Comparison of ENCODE assay signal across 11 mouse cellular contexts in the genomic region with DNA sequence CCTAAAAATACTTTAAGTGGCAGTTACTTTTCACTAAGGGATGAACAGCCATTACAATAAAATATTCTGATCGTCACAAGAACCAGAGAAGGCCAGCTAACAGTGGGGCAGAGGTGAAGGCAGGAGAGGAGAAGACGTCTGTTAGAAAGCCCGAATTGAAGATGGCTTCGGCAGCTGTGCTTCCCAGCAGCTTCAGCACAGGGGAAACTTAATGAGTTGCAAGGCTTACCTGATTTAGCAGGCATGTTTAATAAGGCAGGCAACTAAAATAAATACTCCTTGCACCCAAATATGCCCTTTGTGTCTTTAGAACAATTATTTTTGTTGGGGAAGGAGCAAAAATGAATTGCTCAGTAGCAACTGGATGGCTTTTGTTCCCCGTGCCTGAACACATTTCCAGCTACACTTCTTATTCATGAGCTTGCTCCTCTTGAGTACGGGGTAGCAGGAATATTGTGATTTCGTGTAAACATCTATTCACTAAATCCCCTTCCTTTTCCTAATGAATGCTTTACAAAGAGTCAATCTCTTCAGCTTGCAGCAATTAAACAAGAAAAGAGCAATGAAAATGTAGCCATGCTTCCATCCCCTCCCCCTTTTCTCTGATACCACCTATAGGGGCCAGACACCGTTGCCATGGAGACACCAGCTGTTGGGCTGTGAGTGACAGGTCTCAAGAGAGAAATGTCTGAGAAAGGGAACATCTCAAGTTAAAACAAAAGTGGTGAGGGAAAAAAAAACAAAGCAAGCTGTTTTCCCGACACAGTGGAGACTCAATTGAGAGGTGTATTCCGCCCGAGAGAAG.
DNase-seq lines count a peak whose midpoint lies in the region; ATAC-seq and TF ChIP-seq lines count a peak whose summit lies in the region.
"Had no signal": no experiment of that assay in that cellular context is flagged by ENCODE, and none has a peak within 500 bp of the region (broad histone marks: within the 10 kb centered on the region; RNA-seq: fewer than 3 reads in every experiment).

No protein-coding gene starts in this region.

- H3K9ac ChIP-seq in hindbrain, embryonic 16.5 days (ENCODE audit: low read depth, low read length), result peak overlapping the region; percentile 28; the same call in 1 of the 2 replicates
- H3K9ac ChIP-seq in neural tube, embryonic 11.5 days (ENCODE audit: low read length), result 0 out of 2 replicates have a peak overlapping the region, but pooled peaks have one; percentile 16

- TF ChIP-seq CTCF in kidney, adult 2 months (conservative IDR thresholded peaks at IDR 0.05; ENCODE audit: insufficient read depth, insufficient read length, low read depth, low read length), result no peak

- peak overlapping the region; percentile 49 for H3K4me2 ChIP-seq in hindbrain, embryonic 16.5 days (ENCODE audit: low read length)
- H3K4me2 ChIP-seq in neural tube, embryonic 11.5 days (ENCODE audit: low read depth), result peak overlapping the region; percentile 0; the same call in 1 of the 2 replicates

- H3K4me3 ChIP-seq in embryonic facial prominence, embryonic 10.5 days, result peak overlapping the region; percentile 35
- peak overlapping the region; percentile 12 for H3K4me3 ChIP-seq in hindbrain, embryonic 16.5 days (ENCODE audit: low read length)
- no peak overlapping the region for H3K4me3 ChIP-seq in neural tube, embryonic 11.5 days (ENCODE audit: low read depth, low read length)
- H3K4me3 ChIP-seq in kidney, adult 2 months (ENCODE audit: insufficient read depth, low read depth, low read length), result no peak overlapping the region

- peaks cover 6% of the 10 kb centered on the region for H3K27me3 ChIP-seq in embryonic facial prominence, embryonic 10.5 days (replicated peaks; ENCODE audit: low read depth, poor library complexity, severe bottlenecking)
- no peaks in the 10 kb centered on the region for H3K27me3 ChIP-seq in hindbrain, embryonic 16.5 days (replicated peaks; ENCODE audit: control insufficient read depth, insufficient read depth, low read length)
- 0 out of 2 replicates have a peak, but pooled peaks cover 5% of the 10 kb centered on the region for H3K27me3 ChIP-seq in neural tube, embryonic 11.5 days (ENCODE audit: control insufficient read depth, insufficient read depth, low read length)
- no peaks in the 10 kb centered on the region for H3K27me3 ChIP-seq in kidney, adult 2 months (replicated peaks; ENCODE audit: control insufficient read depth, insufficient read depth, low read length)

- ATAC-seq in hindbrain, embryonic 16.5 days, result peak; percentile 91
- ATAC-seq in neural tube, embryonic 11.5 days (ENCODE audit: insufficient read depth, low FRiP score, low TSS enrichment), result no peak

- peak; percentile 68 for DNase-seq in brain, adult 2 months (ENCODE audit: low read depth, low spot score)
- DNase-seq in embryonic facial prominence, embryonic 10.5 days (ENCODE audit: low spot score), result peak; percentile 74
- peak; percentile 73 for DNase-seq in neural tube, embryonic 11.5 days (ENCODE audit: low spot score)
- no peak for DNase-seq in ovary, postnatal 36 days (ENCODE audit: low spot score)
- no peak for DNase-seq in kidney, adult 2 months
- DNase-seq in thymus, postnatal 0 days (ENCODE audit: low spot score), result no peak
- DNase-seq: cerebellum, adult 11 months; heart, adult 18-20 months; kidney, postnatal 25 days had no signal

- H3K27ac ChIP-seq in embryonic facial prominence, embryonic 10.5 days (replicated peaks), result peak overlapping the region; percentile 70
- peak overlapping the region; percentile 87 for H3K27ac ChIP-seq in hindbrain, embryonic 16.5 days (ENCODE audit: low read depth, low read length)
- peak overlapping the region; percentile 70 for H3K27ac ChIP-seq in neural tube, embryonic 11.5 days (ENCODE audit: low read depth, low read length)
- no peak overlapping the region for H3K27ac ChIP-seq in kidney, adult 2 months (ENCODE audit: insufficient read depth, low read depth, low read length)
- H3K27ac ChIP-seq: macrophage had no signal

- H3K36me3 ChIP-seq in embryonic facial prominence, embryonic 10.5 days (replicated peaks), result no peaks in the 10 kb centered on the region
- H3K36me3 ChIP-seq in hindbrain, embryonic 16.5 days (ENCODE audit: control insufficient read depth, insufficient read depth, low read length), result no peaks in the 10 kb centered on the region
- H3K36me3 ChIP-seq in neural tube, embryonic 11.5 days (ENCODE audit: control insufficient read depth, insufficient read depth, low read length), result no peaks in the 10 kb centered on the region
- peaks cover 1% of the 10 kb centered on the region; the same call in 1 of the 2 replicates for H3K36me3 ChIP-seq in kidney, adult 2 months (ENCODE audit: control insufficient read depth, insufficient read depth, low read length)

- peaks cover 16% of the 10 kb centered on the region for H3K4me1 ChIP-seq in embryonic facial prominence, embryonic 10.5 days
- H3K4me1 ChIP-seq in hindbrain, embryonic 16.5 days (ENCODE audit: control insufficient read depth, insufficient read depth, low read depth, low read length), result peaks cover 7% of the 10 kb centered on the region
- peaks cover 3% of the 10 kb centered on the region; the same call in 1 of the 2 replicates for H3K4me1 ChIP-seq in neural tube, embryonic 11.5 days (ENCODE audit: control insufficient read depth, insufficient read depth, low read length)
- no peaks in the 10 kb centered on the region for H3K4me1 ChIP-seq in kidney, adult 2 months (ENCODE audit: control insufficient read depth, insufficient read depth, low read length)

- H3K9me3 ChIP-seq in embryonic facial prominence, embryonic 10.5 days, result no peaks in the 10 kb centered on the region
- no peaks in the 10 kb centered on the region for H3K9me3 ChIP-seq in hindbrain, embryonic 16.5 days (ENCODE audit: control insufficient read depth, low read length)
- H3K9me3 ChIP-seq in neural tube, embryonic 11.5 days (ENCODE audit: control insufficient read depth, low read length), result no peaks in the 10 kb centered on the region

- no peak for TF ChIP-seq POLR2A in kidney, adult 2 months (IDR thresholded peaks at IDR 0.05; ENCODE audit: low read depth, low read length)

- WGBS in embryonic facial prominence, embryonic 10.5 days, result 15% methylated on average over 11 of the region's 11 CpGs
- 5% methylated on average over 11 of the region's 11 CpGs for WGBS in hindbrain, embryonic 16.5 days
- 18% methylated on average over 11 of the region's 11 CpGs for WGBS in neural tube, embryonic 11.5 days
- 59% methylated on average over 11 of the region's 11 CpGs for WGBS in kidney, adult 2 months

Comparison
In these comparisons a context has a peak if more than half of its experiments do, and no peak if none do; other contexts are left out.
1. DNase-seq: peak in brain, adult 2 months (single experiment), embryonic facial prominence, embryonic 10.5 days (single experiment) and neural tube, embryonic 11.5 days (single experiment); none in ovary, postnatal 36 days (single experiment), kidney, adult 2 months (single experiment) and thymus, postnatal 0 days (single experiment).
2. H3K4me3 ChIP-seq: peak in embryonic facial prominence, embryonic 10.5 days (single experiment) and hindbrain, embryonic 16.5 days (single experiment); none in neural tube, embryonic 11.5 days (single experiment) and kidney, adult 2 months (single experiment).